Mouse (Mus musculus) stomach, postnatal 0 days (tissue): ENCODE results near the gene Zbtb20. TPM values are rescaled to one million over a fixed set of nuclear protein-coding genes. Genes with fewer than 3 reads are reported as not detected.

Experiments
- ATAC-seq: fragments of 200-750 bp; cut with Nextera tagmentation; 2 replicates; pipeline ENCODE4 v1.8.0; 2017; ENCODE audit not compliant: low FRiP score, low TSS enrichment
- DNase-seq: peaks from one replicate; pipeline ENCODE4 v3.0.0-alpha.2; 2016; ENCODE audit warnings: low spot score
- H3K27ac ChIP-seq: fragments of 300-500 bp; sonication (generic); replicated peaks from 2 replicates; pipeline ENCODE4 v1.5.1; 2014; ENCODE audit warnings: mild to moderate bottlenecking, control low read depth
- H3K27me3 ChIP-seq: fragments of 300-500 bp; sonication (generic); 2 replicates; pipeline ENCODE4 v1.6.1; 2014; ENCODE audit warnings: low read length; ENCODE audit not compliant: control insufficient read depth, insufficient read depth
- H3K36me3 ChIP-seq: fragments of 300-500 bp; sonication (generic); 2 replicates; pipeline ENCODE4 v1.6.1; 2014; ENCODE audit warnings: low read length, mixed read lengths; ENCODE audit not compliant: control insufficient read depth, insufficient read depth
- H3K4me1 ChIP-seq: fragments of 300-500 bp; sonication (generic); replicated peaks from 2 replicates; pipeline ENCODE4 v1.6.1; 2014; ENCODE audit warnings: antibody characterized with exemption; ENCODE audit not compliant: control insufficient read depth, insufficient read depth
- H3K4me2 ChIP-seq: fragments of 300-500 bp; sonication (generic); replicated peaks from 2 replicates; pipeline ENCODE4 v1.6.1; 2014; ENCODE audit warnings: low read depth, mild to moderate bottlenecking, control low read depth, moderate library complexity
- H3K4me3 ChIP-seq: fragments of 300-500 bp; sonication (generic); 2 replicates; pipeline ENCODE4 v1.5.1; 2014; ENCODE audit warnings: low read depth, low read length, control low read depth
- H3K9ac ChIP-seq: fragments of 300-500 bp; sonication (generic); 2 replicates; pipeline ENCODE4 v1.6.1; 2014; ENCODE audit warnings: mild to moderate bottlenecking, low read length, control low read depth, mixed read lengths
- H3K9me3 ChIP-seq: fragments of 300-500 bp; sonication (generic); 2 replicates; pipeline ENCODE4 v1.6.1; 2016; ENCODE audit warnings: low read length; ENCODE audit not compliant: control insufficient read depth
- CTCF ChIP-seq: IDR thresholded peaks from 2 replicates; pipeline ENCODE4 v1.5.1; 2016; ENCODE audit warnings: antibody characterized with exemption, low read depth, mild to moderate bottlenecking, moderate library complexity
- EP300 ChIP-seq: optimal IDR thresholded peaks from 2 replicates; pipeline ENCODE3; 2016; ENCODE audit warnings: antibody characterized with exemption
- WGBS: fragments of 180-500 bp; shearing (Covaris S2); extraction: QIAGEN DNeasy Blood & Tissue Kit; methylation state at CpG from one replicate; pipeline ENCODE4 v1.1.7; 2014; 5-methylcytosine and 5-hydroxymethylcytosine counted together
- polyA plus RNA-seq: library from polyadenylated mRNA; unstranded; fragments of >200 nt; fragmentation: Nextera tagmentation; extraction: Ambion mirVana; gene quantifications from 2 replicates; pipeline ENCODE4 v1.2.1, GENCODE M21; 2015

Zbtb20 gene
- polyA plus RNA-seq, 1 experiment from 2014 or later: 15.7 TPM

- Histone ChIP-seq H3K27ac (no peak overlapping the region), H3K9ac (no peak overlapping the region), H3K27me3 (no peaks in the 10 kb centered on the region), H3K36me3 (no peaks in the 10 kb centered on the region), H3K4me2 (no peak overlapping the region), H3K4me1 (no peaks in the 10 kb centered on the region), H3K4me3 (no peak overlapping the region), H3K9me3 (no peaks in the 10 kb centered on the region)
- ATAC-seq: no peak
- WGBS: 83% methylated on average over 3 of the region's 3 CpGs
- TF ChIP-seq EP300 (no peak), CTCF (no peak)
- DNase-seq: no peak
Observed at GRCm38 (mm10) chr16:43646943-43647342, 771.3 kb downstream of the Zbtb20 start.

- DNase-seq: no peak
- Histone ChIP-seq H3K27ac (no peak overlapping the region), H3K27me3 (no peaks in the 10 kb centered on the region), H3K4me3 (no peak overlapping the region), H3K9me3 (no peaks in the 10 kb centered on the region), H3K4me1 (no peaks in the 10 kb centered on the region), H3K9ac (no peak overlapping the region), H3K36me3 (no peaks in the 10 kb centered on the region), H3K4me2 (no peak overlapping the region)
- WGBS: 94% methylated on average over 1 of the region's 1 CpGs
- no peak for ATAC-seq
- TF ChIP-seq CTCF: no peak
- no peak for TF ChIP-seq EP300
Observed at GRCm38 (mm10) chr16:43647641-43648040, 772.0 kb downstream of the Zbtb20 start.

- WGBS: 86% methylated on average over 2 of the region's 3 CpGs
- Histone ChIP-seq H3K9me3 (no peaks in the 10 kb centered on the region), H3K9ac (no peak overlapping the region), H3K27me3 (no peaks in the 10 kb centered on the region), H3K27ac (no peak overlapping the region), H3K4me1 (no peaks in the 10 kb centered on the region), H3K36me3 (no peaks in the 10 kb centered on the region), H3K4me2 (no peak overlapping the region), H3K4me3 (no peak overlapping the region)
- ATAC-seq: no peak
- no peak for TF ChIP-seq CTCF
- no peak for DNase-seq
Observed at GRCm38 (mm10) chr16:43650355-43651080, 774.8 kb downstream of the Zbtb20 start.

- TF ChIP-seq CTCF: no peak
- TF ChIP-seq EP300: no peak
- WGBS: 67% methylated on average over 2 of the region's 2 CpGs
Observed at GRCm38 (mm10) chr16:43653288-43653687, 777.6 kb downstream of the Zbtb20 start.

GRCm38 (mm10) chr16:43654269-43654668 lies 778.6 kb downstream of the Zbtb20 start:
- no peaks in the 10 kb centered on the region for H3K9me3 ChIP-seq
- H3K4me3 ChIP-seq: no peak overlapping the region
- TF ChIP-seq EP300 (no peak), CTCF (no peak)
- H3K36me3 ChIP-seq: no peaks in the 10 kb centered on the region
- no peaks in the 10 kb centered on the region for H3K27me3 ChIP-seq
- H3K9ac ChIP-seq: no peak overlapping the region
- no peaks in the 10 kb centered on the region for H3K4me1 ChIP-seq
- H3K27ac ChIP-seq: no peak overlapping the region
- no peak for DNase-seq
- no peak overlapping the region for H3K4me2 ChIP-seq
- no peak for ATAC-seq
- WGBS: 81% methylated on average over 3 of the region's 3 CpGs

More at GRCm38 (mm10) chr16:43653288-43653687, 777.6 kb downstream of the Zbtb20 start:
- Histone ChIP-seq H3K9ac (no peak overlapping the region), H3K27me3 (no peaks in the 10 kb centered on the region), H3K36me3 (no peaks in the 10 kb centered on the region), H3K4me1 (no peaks in the 10 kb centered on the region), H3K27ac (no peak overlapping the region), H3K9me3 (no peaks in the 10 kb centered on the region), H3K4me2 (no peak overlapping the region), H3K4me3 (no peak overlapping the region)
- DNase-seq: no peak
- no peak for ATAC-seq

GRCm38 (mm10) chr16:43655183-43655787 lies 779.6 kb downstream of the Zbtb20 start:
- Histone ChIP-seq H3K9me3 (no peaks in the 10 kb centered on the region), H3K4me2 (no peak overlapping the region), H3K4me1 (no peaks in the 10 kb centered on the region), H3K27me3 (no peaks in the 10 kb centered on the region), H3K27ac (no peak overlapping the region), H3K9ac (no peak overlapping the region), H3K36me3 (no peaks in the 10 kb centered on the region), H3K4me3 (no peak overlapping the region)
- 80% methylated on average over 6 of the region's 6 CpGs for WGBS
- no peak for DNase-seq
- no peak for ATAC-seq
- TF ChIP-seq EP300 (no peak), CTCF (no peak)
